In genomic region chr4:103751249-103751855, GRCm38 (mm10) we compare ENCODE assay signal across 33 mouse cellular contexts.
DNase-seq lines count a peak whose midpoint lies in the region; ATAC-seq and TF ChIP-seq lines count a peak whose summit lies in the region.
"Had no signal": no experiment of that assay in that cellular context is flagged by ENCODE, and none has a peak within 500 bp of the region (broad histone marks: within the 10 kb centered on the region; RNA-seq: fewer than 3 reads in every experiment).

No protein-coding gene starts in this region.

- no peak overlapping the region for H3K9ac ChIP-seq in forebrain, embryonic 15.5 days (replicated peaks)
- no peak overlapping the region for H3K9ac ChIP-seq in forebrain, embryonic 11.5 days (ENCODE audit: low read length)
- no peak overlapping the region for H3K9ac ChIP-seq in hindbrain, postnatal 0 days (replicated peaks; ENCODE audit: low read length)
- H3K9ac ChIP-seq in intestine, postnatal 0 days (ENCODE audit: low read depth, low read length): no peak overlapping the region
- H3K9ac ChIP-seq: embryonic facial prominence, embryonic 13.5 days; heart, embryonic 15.5 days; hindbrain, embryonic 12.5 days; kidney, embryonic 15.5 days; limb, embryonic 15.5 days; liver, embryonic 13.5 days; midbrain, embryonic 12.5 days had no signal

- no peaks in the 10 kb centered on the region for H3K36me3 ChIP-seq in forebrain, embryonic 15.5 days
- no peaks in the 10 kb centered on the region for H3K36me3 ChIP-seq in forebrain, embryonic 11.5 days (ENCODE audit: control insufficient read depth, insufficient read depth, low read length)
- H3K36me3 ChIP-seq in hindbrain, postnatal 0 days (ENCODE audit: insufficient read depth, low read length): no peaks in the 10 kb centered on the region
- H3K36me3 ChIP-seq in hindbrain, embryonic 10.5 days: no peaks in the 10 kb centered on the region
- H3K36me3 ChIP-seq in intestine, postnatal 0 days (ENCODE audit: control insufficient read depth, insufficient read depth): no peaks in the 10 kb centered on the region
- H3K36me3 ChIP-seq: embryonic facial prominence, embryonic 13.5 days; forebrain, embryonic 10.5 days; heart, embryonic 10.5 days; heart, embryonic 15.5 days; hindbrain, embryonic 12.5 days; kidney, embryonic 15.5 days; limb, embryonic 10.5 days; limb, embryonic 15.5 days; liver, embryonic 13.5 days; midbrain, embryonic 12.5 days had no signal

- peak overlapping the region; percentile 23; the same call in 1 of the 2 replicates for H3K27ac ChIP-seq in forebrain, embryonic 15.5 days (replicated peaks)
- H3K27ac ChIP-seq in forebrain, embryonic 11.5 days (ENCODE audit: low read depth, low read length): no peak overlapping the region
- no peak overlapping the region for H3K27ac ChIP-seq in hindbrain, postnatal 0 days
- H3K27ac ChIP-seq in hindbrain, embryonic 10.5 days: no peak overlapping the region
- no peak overlapping the region for H3K27ac ChIP-seq in intestine, postnatal 0 days (ENCODE audit: low read depth, low read length)
- H3K27ac ChIP-seq: embryonic facial prominence, embryonic 13.5 days; forebrain, embryonic 10.5 days; heart, embryonic 10.5 days; heart, embryonic 15.5 days; hindbrain, embryonic 12.5 days; kidney, embryonic 15.5 days; limb, embryonic 10.5 days; limb, embryonic 15.5 days; liver, embryonic 13.5 days; midbrain, embryonic 12.5 days had no signal

- WGBS in forebrain, embryonic 15.5 days: 37% methylated on average over 4 of the region's 4 CpGs
- 59% methylated on average over 4 of the region's 4 CpGs for WGBS in forebrain, embryonic 11.5 days
- 38% methylated on average over 4 of the region's 4 CpGs for WGBS in hindbrain, postnatal 0 days
- WGBS in hindbrain, embryonic 10.5 days: 57% methylated on average over 4 of the region's 4 CpGs
- 62% methylated on average over 4 of the region's 4 CpGs for WGBS in intestine, postnatal 0 days

- no peaks in the 10 kb centered on the region for H3K9me3 ChIP-seq in forebrain, embryonic 15.5 days
- no peaks in the 10 kb centered on the region for H3K9me3 ChIP-seq in forebrain, embryonic 11.5 days (ENCODE audit: control insufficient read depth, low read length)
- H3K9me3 ChIP-seq in hindbrain, postnatal 0 days (ENCODE audit: low read length): no peaks in the 10 kb centered on the region
- no peaks in the 10 kb centered on the region for H3K9me3 ChIP-seq in hindbrain, embryonic 10.5 days
- no peaks in the 10 kb centered on the region for H3K9me3 ChIP-seq in intestine, postnatal 0 days (ENCODE audit: control insufficient read depth)
- H3K9me3 ChIP-seq: embryonic facial prominence, embryonic 13.5 days; forebrain, embryonic 10.5 days; heart, embryonic 10.5 days; heart, embryonic 15.5 days; hindbrain, embryonic 12.5 days; kidney, embryonic 15.5 days; limb, embryonic 10.5 days; limb, embryonic 15.5 days; liver, embryonic 13.5 days; midbrain, embryonic 12.5 days had no signal

- ATAC-seq in forebrain, embryonic 15.5 days (replicated peaks): no peak
- ATAC-seq in forebrain, embryonic 11.5 days (replicated peaks; ENCODE audit: low FRiP score): no peak
- no peak for ATAC-seq in hindbrain, postnatal 0 days
- no peak for ATAC-seq in intestine, postnatal 0 days
- ATAC-seq: activated CD4-positive, CD25-positive, alpha-beta regulatory T cell, adult 4 months; inflammation-experienced regulatory T-cells, adult 6 months; lung, postnatal 0 days had no signal

- no peaks in the 10 kb centered on the region for H3K27me3 ChIP-seq in forebrain, embryonic 15.5 days
- H3K27me3 ChIP-seq in forebrain, embryonic 11.5 days (ENCODE audit: control insufficient read depth, insufficient read depth, low read length): no peaks in the 10 kb centered on the region
- no peaks in the 10 kb centered on the region for H3K27me3 ChIP-seq in hindbrain, postnatal 0 days (ENCODE audit: insufficient read depth, low read length)
- no peaks in the 10 kb centered on the region for H3K27me3 ChIP-seq in hindbrain, embryonic 10.5 days (ENCODE audit: insufficient read depth, poor library complexity, severe bottlenecking)
- no peaks in the 10 kb centered on the region for H3K27me3 ChIP-seq in intestine, postnatal 0 days (replicated peaks; ENCODE audit: control insufficient read depth, insufficient read depth, low read length)
- H3K27me3 ChIP-seq: embryonic facial prominence, embryonic 13.5 days; heart, embryonic 15.5 days; hindbrain, embryonic 12.5 days; kidney, embryonic 15.5 days; limb, embryonic 15.5 days; liver, embryonic 13.5 days; megakaryocyte, embryonic 14.5 days; midbrain, embryonic 12.5 days had no signal

- no peak for DNase-seq in forebrain, embryonic 11.5 days (ENCODE audit: low spot score)
- DNase-seq in hindbrain, postnatal 0 days (ENCODE audit: low spot score): peak; percentile 54
- DNase-seq in hindbrain, embryonic 10.5 days (ENCODE audit: low spot score): no peak
- DNase-seq in brain, adult 2 months (ENCODE audit: low read depth, low spot score): peak; percentile 37
- peak; percentile 24 for DNase-seq in brain, embryonic 18.5 days (ENCODE audit: low read depth, low spot score)
- DNase-seq: adrenal gland, adult 2 months; adrenal gland, postnatal 36 days; B cell, adult 2 months; gastrocnemius, postnatal 10 days; kidney, adult 18-20 months; kidney, postnatal 25 days; liver, embryonic 13.5 days; lung, adult 18-20 months; lung, postnatal 4 days; right cerebral cortex, postnatal 25 days; spleen, adult 18-20 months; thymus, adult 18-20 months; thymus, postnatal 25 days had no signal

- peaks cover 11% of the 10 kb centered on the region for H3K4me1 ChIP-seq in forebrain, embryonic 15.5 days
- no peaks in the 10 kb centered on the region for H3K4me1 ChIP-seq in forebrain, embryonic 11.5 days (replicated peaks; ENCODE audit: control insufficient read depth, insufficient read depth, low read length)
- H3K4me1 ChIP-seq in hindbrain, postnatal 0 days (ENCODE audit: insufficient read depth, low read length): 0 out of 2 replicates have a peak, but pooled peaks cover 3% of the 10 kb centered on the region
- no peaks in the 10 kb centered on the region for H3K4me1 ChIP-seq in hindbrain, embryonic 10.5 days (replicated peaks)
- no peaks in the 10 kb centered on the region for H3K4me1 ChIP-seq in intestine, postnatal 0 days (replicated peaks; ENCODE audit: control insufficient read depth, insufficient read depth, low read length)
- H3K4me1 ChIP-seq: embryonic facial prominence, embryonic 13.5 days; heart, embryonic 10.5 days; heart, embryonic 15.5 days; kidney, embryonic 15.5 days; limb, embryonic 15.5 days; liver, embryonic 13.5 days; megakaryocyte, embryonic 14.5 days; midbrain, embryonic 12.5 days had no signal

- no peak overlapping the region for H3K4me3 ChIP-seq in forebrain, embryonic 15.5 days
- no peak overlapping the region for H3K4me3 ChIP-seq in forebrain, embryonic 11.5 days (ENCODE audit: low read depth, low read length)
- H3K4me3 ChIP-seq in hindbrain, postnatal 0 days (ENCODE audit: low read length): no peak overlapping the region
- no peak overlapping the region for H3K4me3 ChIP-seq in hindbrain, embryonic 10.5 days
- H3K4me3 ChIP-seq in intestine, postnatal 0 days (ENCODE audit: low read depth, low read length): no peak overlapping the region
- H3K4me3 ChIP-seq: embryonic facial prominence, embryonic 13.5 days; forebrain, embryonic 10.5 days; heart, embryonic 10.5 days; heart, embryonic 15.5 days; hindbrain, embryonic 12.5 days; kidney, embryonic 15.5 days; limb, embryonic 10.5 days; limb, embryonic 15.5 days; liver, embryonic 13.5 days; megakaryocyte, embryonic 14.5 days; midbrain, embryonic 12.5 days had no signal

- TF ChIP-seq CTCF in hindbrain, postnatal 0 days (IDR thresholded peaks at IDR 0.05; ENCODE audit: low read depth): no peak; the same call in 1 of the 2 replicates
- TF ChIP-seq CTCF in intestine, postnatal 0 days (IDR thresholded peaks at IDR 0.05; ENCODE audit: low read depth): no peak

- no peak overlapping the region for H3K4me2 ChIP-seq in forebrain, embryonic 15.5 days (replicated peaks)
- no peak overlapping the region for H3K4me2 ChIP-seq in forebrain, embryonic 11.5 days (ENCODE audit: low read depth, low read length, severe bottlenecking)
- H3K4me2 ChIP-seq in hindbrain, postnatal 0 days (ENCODE audit: low read depth, low read length): no peak overlapping the region
- no peak overlapping the region for H3K4me2 ChIP-seq in intestine, postnatal 0 days (replicated peaks; ENCODE audit: low read depth)
- H3K4me2 ChIP-seq: embryonic facial prominence, embryonic 13.5 days; heart, embryonic 15.5 days; hindbrain, embryonic 12.5 days; kidney, embryonic 15.5 days; limb, embryonic 15.5 days; liver, embryonic 13.5 days; midbrain, embryonic 12.5 days had no signal

Comparison
In these comparisons a context has a peak if more than half of its experiments do, and no peak if none do; other contexts are left out.
1. DNase-seq: peak in hindbrain, postnatal 0 days (single experiment), brain, adult 2 months (single experiment) and brain, embryonic 18.5 days (single experiment); none in forebrain, embryonic 11.5 days (single experiment) and hindbrain, embryonic 10.5 days (single experiment).